Mouse (Mus musculus) stomach, postnatal 0 days (tissue): ENCODE measurements around the gene Setd2.

Experiments
- CTCF ChIP-seq: IDR thresholded peaks from 2 replicates; pipeline ENCODE4 v1.5.1; 2016; ENCODE audit warnings: antibody characterized with exemption, low read depth, mild to moderate bottlenecking, moderate library complexity
- EP300 ChIP-seq: optimal IDR thresholded peaks from 2 replicates; pipeline ENCODE3; 2016; ENCODE audit warnings: antibody characterized with exemption

DNA sequence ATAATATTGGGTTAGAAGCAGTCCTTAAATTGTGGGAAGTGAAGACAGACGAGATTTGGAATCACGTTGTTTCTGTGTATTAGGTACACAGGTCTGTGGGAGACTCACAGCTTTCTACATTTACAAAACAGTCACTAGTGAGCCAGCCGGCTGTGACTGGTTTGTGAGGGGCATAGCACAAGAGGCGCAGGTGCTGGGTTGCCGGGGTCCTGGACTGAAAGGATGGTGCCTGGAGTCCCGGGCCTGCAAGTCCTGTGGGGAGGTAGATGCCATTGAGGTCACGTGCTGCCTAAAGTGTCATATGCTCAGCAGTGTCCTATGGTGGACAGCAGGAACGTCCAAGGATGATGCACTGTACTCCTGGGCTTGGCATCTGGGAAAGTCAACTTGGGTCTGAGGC, 134.0 kb downstream of the Setd2 start:
- TF ChIP-seq CTCF (no peak), EP300 (no peak)
